Mouse (Mus musculus) erythroblast, embryonic 14.5 days (primary cell): ENCODE measurements around the gene Msi2.

ENCODE experiments used
- GATA1 ChIP-seq: IDR thresholded peaks from 2 replicates; pipeline ENCODE4 v1.6.1; 2012; ENCODE audit warnings: low read length, inconsistent platforms, mixed read lengths
- TAL1 ChIP-seq: IDR thresholded peaks from 3 replicates; pipeline ENCODE4 v1.6.1; 2012; ENCODE audit warnings: low read length, inconsistent platforms, mixed read lengths

DNA sequence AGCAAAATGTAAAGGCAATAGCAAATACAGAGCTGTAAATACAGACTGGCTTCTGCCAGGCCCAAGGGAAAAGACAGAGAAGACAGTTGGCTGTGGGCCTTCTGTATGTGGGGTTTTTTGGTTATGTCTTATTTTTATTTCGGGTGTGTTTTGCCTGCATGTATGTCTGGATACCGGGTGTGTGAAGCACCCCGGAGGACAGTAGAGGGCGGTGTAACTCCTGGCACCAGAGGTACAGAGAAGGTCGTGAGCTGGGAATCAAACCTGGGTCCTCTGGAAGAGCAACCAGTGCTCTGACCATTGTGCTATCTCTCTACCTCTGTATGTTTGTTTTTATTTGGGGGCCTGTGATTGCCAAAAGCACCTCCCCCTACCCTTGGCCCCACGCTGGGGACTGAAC lies 288.6 kb downstream of the Msi2 start:
- TF ChIP-seq TAL1 (no peak), GATA1 (no peak)
